Mouse (Mus musculus) forebrain, embryonic 16.5 days (tissue): Measurements from ENCODE around the gene Hrh1. TPM values are rescaled to one million over a fixed set of nuclear protein-coding genes. Genes with fewer than 3 reads are reported as not detected.

Experiments used
- ATAC-seq: fragments of 200-750 bp; cut with Nextera tagmentation; 2 replicates; pipeline ENCODE4 v1.8.0; 2017; ENCODE audit warnings: mild to moderate bottlenecking, moderate library complexity
- H3K27ac ChIP-seq: fragments of 300-500 bp; sonication (generic); 2 replicates; pipeline ENCODE4 v1.5.1; 2014; ENCODE audit warnings: low read length, control low read depth
- H3K27me3 ChIP-seq: fragments of 300-500 bp; sonication (generic); replicated peaks from 2 replicates; pipeline ENCODE4 v1.6.1; 2014; ENCODE audit warnings: low read length; ENCODE audit not compliant: control insufficient read depth, insufficient read depth
- H3K36me3 ChIP-seq: fragments of 300-500 bp; sonication (generic); 2 replicates; pipeline ENCODE4 v1.6.1; 2014; ENCODE audit not compliant: control insufficient read depth, insufficient read depth
- H3K4me1 ChIP-seq: fragments of 300-500 bp; sonication (generic); replicated peaks from 2 replicates; pipeline ENCODE4 v1.6.1; 2014; ENCODE audit warnings: low read length; ENCODE audit not compliant: control insufficient read depth, insufficient read depth
- H3K4me2 ChIP-seq: fragments of 300-500 bp; sonication (generic); 2 replicates; pipeline ENCODE4 v1.6.1; 2014; ENCODE audit warnings: mild to moderate bottlenecking, low read length, control low read depth
- H3K4me3 ChIP-seq: fragments of 300-500 bp; sonication (generic); replicated peaks from 2 replicates; pipeline ENCODE4 v1.5.1; 2014; ENCODE audit warnings: mild to moderate bottlenecking, low read length, control low read depth
- H3K9ac ChIP-seq: fragments of 300-500 bp; sonication (generic); replicated peaks from 2 replicates; pipeline ENCODE4 v1.6.1; 2014; ENCODE audit warnings: low read depth, low read length, control low read depth
- H3K9me3 ChIP-seq: fragments of 300-500 bp; sonication (generic); 2 replicates; pipeline ENCODE4 v1.6.1; 2016; ENCODE audit warnings: low read length; ENCODE audit not compliant: control insufficient read depth
- WGBS: fragments of 180-500 bp; shearing (Covaris S2); extraction: QIAGEN DNeasy Blood & Tissue Kit; methylation state at CpG from one replicate; pipeline ENCODE4 v1.1.7; 2014; 5-methylcytosine and 5-hydroxymethylcytosine counted together
- polyA plus RNA-seq: library from polyadenylated mRNA; unstranded; fragments of >200 nt; fragmentation: Nextera tagmentation; extraction: Ambion mirVana; gene quantifications from 2 replicates; pipeline ENCODE4 v1.2.1, GENCODE M21; 2015

Hrh1 gene
- polyA plus RNA-seq, 1 experiment from 2014 or later: 1.6 TPM

DNA sequence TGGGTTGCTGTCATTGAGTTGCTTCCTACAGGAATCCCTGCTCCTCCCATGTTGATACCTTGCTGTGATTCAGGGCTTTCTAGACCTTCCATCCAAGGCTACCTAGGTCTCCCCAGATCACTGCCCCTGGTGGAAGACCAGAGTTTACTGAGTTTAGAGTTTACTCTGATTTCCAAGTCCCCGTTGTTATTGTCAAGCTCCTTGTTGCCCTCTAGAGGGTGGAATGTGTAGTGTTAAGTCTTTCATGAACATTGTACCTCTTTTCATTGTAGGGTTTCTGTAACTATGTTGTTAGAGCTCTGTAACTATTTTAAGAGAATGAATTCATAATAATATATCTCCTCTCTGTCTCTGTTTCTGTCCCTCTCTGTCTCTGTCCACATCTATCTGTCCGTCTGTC, 4.4 kb downstream of the Hrh1 start:
- Histone ChIP-seq H3K4me1 (peaks cover 12% of the 10 kb centered on the region), H3K9ac (no peak overlapping the region), H3K27me3 (0 out of 2 replicates have a peak, but pooled peaks cover 4% of the 10 kb centered on the region), H3K9me3 (no peaks in the 10 kb centered on the region), H3K27ac (no peak overlapping the region), H3K4me2 (no peak overlapping the region), H3K4me3 (no peak overlapping the region), H3K36me3 (no peaks in the 10 kb centered on the region)
- no peak for ATAC-seq
- WGBS: 93% methylated on average over 2 of the region's 2 CpGs

DNA sequence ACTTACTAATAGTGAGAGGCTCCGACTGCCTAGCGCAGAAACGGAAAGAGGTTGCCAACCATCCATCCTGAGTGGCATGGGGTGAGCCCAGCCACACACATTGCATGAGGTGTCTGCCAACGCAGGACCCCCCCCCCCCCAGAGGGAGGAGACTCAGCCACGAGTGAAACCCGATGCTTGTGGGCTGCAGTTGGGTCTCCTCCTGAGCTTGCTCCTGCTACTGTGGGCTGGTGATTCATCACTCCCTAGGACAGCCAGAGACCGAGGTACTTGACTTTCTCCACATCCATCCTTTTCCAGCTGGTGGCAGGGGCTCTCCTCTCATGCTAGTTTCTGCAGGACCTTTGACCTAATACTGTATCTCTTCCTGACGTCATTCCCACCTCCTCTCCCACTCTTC, 5.9 kb downstream of the Hrh1 start:
- H3K9ac ChIP-seq: no peak overlapping the region
- 50% methylated on average over 8 of the region's 8 CpGs for WGBS
- no peak for ATAC-seq
- H3K27me3 ChIP-seq: 0 out of 2 replicates have a peak, but pooled peaks cover 4% of the 10 kb centered on the region
- no peak overlapping the region for H3K27ac ChIP-seq
- no peak overlapping the region for H3K4me3 ChIP-seq
- H3K4me2 ChIP-seq: no peak overlapping the region
- H3K4me1 ChIP-seq: no peaks in the 10 kb centered on the region; the same call in 1 of the 2 replicates
- H3K36me3 ChIP-seq: no peaks in the 10 kb centered on the region
- no peaks in the 10 kb centered on the region for H3K9me3 ChIP-seq

- Histone ChIP-seq H3K9ac (no peak overlapping the region), H3K4me3 (no peak overlapping the region), H3K9me3 (no peaks in the 10 kb centered on the region), H3K4me2 (no peak overlapping the region), H3K36me3 (no peaks in the 10 kb centered on the region), H3K4me1 (no peaks in the 10 kb centered on the region; the same call in 1 of the 2 replicates), H3K27ac (no peak overlapping the region), H3K27me3 (0 out of 2 replicates have a peak, but pooled peaks cover 4% of the 10 kb centered on the region)
- no peak for ATAC-seq
- 66% methylated on average over 5 of the region's 5 CpGs for WGBS
Measured at GRCm38 (mm10) chr6:114404128-114404527, 6.4 kb downstream of the Hrh1 start.

DNA sequence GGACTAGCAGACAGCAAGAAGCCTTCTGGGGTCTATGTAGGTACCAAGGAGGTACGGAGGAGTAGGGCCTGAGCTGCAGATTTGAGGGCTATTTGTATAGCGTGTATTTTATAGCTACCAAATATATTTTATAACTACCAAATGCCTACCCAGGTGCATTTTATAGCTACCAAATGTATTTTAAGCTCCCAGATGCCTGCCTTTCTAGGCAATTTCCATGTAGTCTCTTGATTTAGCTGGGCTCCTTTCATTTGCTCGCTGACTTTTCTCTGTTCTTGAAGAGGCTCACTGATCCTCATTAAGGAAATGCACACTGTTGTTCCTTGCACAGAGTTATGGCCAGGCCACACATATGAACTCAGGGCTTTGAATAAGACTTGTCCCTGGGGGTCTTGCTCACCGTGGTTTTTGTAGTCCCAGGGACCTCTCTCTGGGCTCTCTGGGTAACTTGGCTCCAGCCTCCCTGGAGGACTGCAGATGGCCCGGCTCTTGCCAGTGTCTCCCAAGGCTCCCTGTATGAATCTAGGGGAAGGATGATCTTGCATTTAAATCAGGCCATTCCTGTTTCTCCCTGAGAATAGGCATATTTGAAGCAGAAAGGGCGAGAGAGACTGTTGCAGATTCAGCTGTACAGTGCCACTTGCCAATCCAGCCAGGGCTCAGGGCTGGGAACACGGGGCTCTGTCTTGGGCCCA, 7.2 kb downstream of the Hrh1 start:
- Histone ChIP-seq H3K4me2 (no peak overlapping the region), H3K27me3 (no peaks in the 10 kb centered on the region), H3K9me3 (no peaks in the 10 kb centered on the region), H3K27ac (no peak overlapping the region), H3K9ac (no peak overlapping the region), H3K4me3 (no peak overlapping the region), H3K4me1 (no peaks in the 10 kb centered on the region; the same call in 1 of the 2 replicates), H3K36me3 (no peaks in the 10 kb centered on the region)
- WGBS: 71% methylated on average over 7 of the region's 7 CpGs
- ATAC-seq: no peak

- Histone ChIP-seq H3K9me3 (no peaks in the 10 kb centered on the region), H3K4me1 (no peaks in the 10 kb centered on the region; the same call in 1 of the 2 replicates), H3K9ac (no peak overlapping the region), H3K27ac (no peak overlapping the region), H3K36me3 (no peaks in the 10 kb centered on the region), H3K4me2 (no peak overlapping the region), H3K27me3 (no peaks in the 10 kb centered on the region), H3K4me3 (no peak overlapping the region)
- ATAC-seq: no peak
- WGBS: 34% methylated on average over 1 of the region's 1 CpGs
Measured at GRCm38 (mm10) chr6:114406634-114407033, 8.9 kb downstream of the Hrh1 start.

- no peaks in the 10 kb centered on the region for H3K27me3 ChIP-seq
- H3K9ac ChIP-seq: no peak overlapping the region
- ATAC-seq: no peak
- no peak overlapping the region for H3K4me2 ChIP-seq
- no peaks in the 10 kb centered on the region; the same call in 1 of the 2 replicates for H3K4me1 ChIP-seq
- no peaks in the 10 kb centered on the region for H3K9me3 ChIP-seq
- H3K27ac ChIP-seq: no peak overlapping the region
- 82% methylated on average over 7 of the region's 7 CpGs for WGBS
- no peaks in the 10 kb centered on the region for H3K36me3 ChIP-seq
- no peak overlapping the region for H3K4me3 ChIP-seq
Measured at GRCm38 (mm10) chr6:114407049-114407448, 9.3 kb downstream of the Hrh1 start.

GRCm38 (mm10) chr6:114408278-114408677, 10.5 kb downstream of the Hrh1 start:
- 44% methylated on average over 17 of the region's 17 CpGs for WGBS
- H3K27me3 ChIP-seq: no peaks in the 10 kb centered on the region
- no peaks in the 10 kb centered on the region for H3K9me3 ChIP-seq
- H3K4me1 ChIP-seq: no peaks in the 10 kb centered on the region; the same call in 1 of the 2 replicates
- no peak overlapping the region for H3K4me2 ChIP-seq
- H3K36me3 ChIP-seq: no peaks in the 10 kb centered on the region
- no peak overlapping the region for H3K9ac ChIP-seq
- no peak for ATAC-seq
- H3K27ac ChIP-seq: no peak overlapping the region
- H3K4me3 ChIP-seq: no peak overlapping the region

- Histone ChIP-seq H3K36me3 (no peaks in the 10 kb centered on the region), H3K4me1 (peaks cover 4% of the 10 kb centered on the region; the same call in 1 of the 2 replicates), H3K4me2 (no peak overlapping the region), H3K9me3 (no peaks in the 10 kb centered on the region), H3K27me3 (no peaks in the 10 kb centered on the region), H3K27ac (no peak overlapping the region), H3K4me3 (no peak overlapping the region), H3K9ac (no peak overlapping the region)
- no peak for ATAC-seq
- 49% methylated on average over 8 of the region's 8 CpGs for WGBS
Measured at GRCm38 (mm10) chr6:114411913-114412312, 14.2 kb downstream of the Hrh1 start.

DNA sequence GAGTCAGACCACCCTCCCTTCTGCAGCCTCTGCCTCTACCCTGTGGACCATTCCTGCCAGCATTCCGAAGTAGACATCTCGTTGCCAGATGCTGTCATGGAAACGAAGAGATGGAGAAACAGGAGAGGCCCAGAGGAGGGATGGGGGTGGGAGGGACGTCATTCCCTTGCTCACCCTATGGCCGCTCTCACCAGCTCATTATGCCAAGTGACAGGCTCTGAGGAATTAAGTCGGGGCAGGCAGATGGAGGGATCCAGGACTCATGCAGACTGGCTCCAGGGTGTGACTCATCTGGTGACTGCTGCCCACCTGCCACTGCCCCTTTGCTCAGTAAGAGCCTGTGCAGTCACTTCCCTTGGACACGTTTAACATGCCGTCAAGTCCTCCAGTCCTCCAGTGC, 16.8 kb downstream of the Hrh1 start:
- H3K4me2 ChIP-seq: no peak overlapping the region
- 38% methylated on average over 8 of the region's 8 CpGs for WGBS
- no peaks in the 10 kb centered on the region for H3K27me3 ChIP-seq
- peaks cover 4% of the 10 kb centered on the region; the same call in 1 of the 2 replicates for H3K4me1 ChIP-seq
- H3K9ac ChIP-seq: no peak overlapping the region
- H3K4me3 ChIP-seq: no peak overlapping the region
- no peak overlapping the region for H3K27ac ChIP-seq
- H3K36me3 ChIP-seq: no peaks in the 10 kb centered on the region
- 0 out of 2 replicates have a peak, but pooled peaks have one; percentile 31 for ATAC-seq
- H3K9me3 ChIP-seq: no peaks in the 10 kb centered on the region
